Mouse (Mus musculus) bone marrow, adult 2 months (tissue): ENCODE measurements around the gene Smg1. TPM values are rescaled to one million over a fixed set of nuclear protein-coding genes. Genes with fewer than 3 reads are reported as not detected.

Source experiments
- H3K27ac ChIP-seq: fragments of 200-500 bp; 2 replicates; pipeline ENCODE4 v1.5.1; 2012; ENCODE audit warnings: low read depth, mild to moderate bottlenecking, control low read depth, inconsistent platforms, low read length; ENCODE audit not compliant: control insufficient read depth, poor library complexity, insufficient read depth
- H3K4me1 ChIP-seq: fragments of 200-500 bp; 2 replicates; pipeline ENCODE4 v1.6.1; 2011; ENCODE audit warnings: low read length; ENCODE audit not compliant: control insufficient read depth, insufficient read depth
- H3K4me3 ChIP-seq: fragments of 200-500 bp; replicated peaks from 2 replicates; pipeline ENCODE3; 2011; ENCODE audit warnings: mild to moderate bottlenecking, low read depth, low read length, control low read depth; ENCODE audit not compliant: control insufficient read depth
- CTCF ChIP-seq: fragments of 200-500 bp; IDR thresholded peaks from 2 replicates; pipeline ENCODE4 v1.5.1; 2011; ENCODE audit warnings: low read length, control low read depth; ENCODE audit not compliant: control insufficient read depth, insufficient read depth
- POLR2A ChIP-seq: fragments of 200-500 bp; IDR thresholded peaks from 2 replicates; pipeline ENCODE4 v1.6.1; 2011; ENCODE audit warnings: low read depth, mild to moderate bottlenecking, control low read depth, low read length, borderline replicate concordance; ENCODE audit not compliant: control insufficient read depth
- WGBS: fragments of 180-500 bp; shearing (Covaris S2); methylation state at CpG from one replicate; pipeline ENCODE4 v1.1.7; 2018; 5-methylcytosine and 5-hydroxymethylcytosine counted together
- polyA plus RNA-seq: library from polyadenylated mRNA; stranded (reverse); fragments of >200 nt; gene quantifications from 2 replicates; pipeline ENCODE4 v1.2.4, GENCODE M21; 2011; ENCODE audit warnings: low replicate concordance; ENCODE audit not compliant: missing spikeins, insufficient read depth, insufficient read length

The Smg1 gene
- polyA plus RNA-seq, 1 experiment: 18.2 TPM

DNA sequence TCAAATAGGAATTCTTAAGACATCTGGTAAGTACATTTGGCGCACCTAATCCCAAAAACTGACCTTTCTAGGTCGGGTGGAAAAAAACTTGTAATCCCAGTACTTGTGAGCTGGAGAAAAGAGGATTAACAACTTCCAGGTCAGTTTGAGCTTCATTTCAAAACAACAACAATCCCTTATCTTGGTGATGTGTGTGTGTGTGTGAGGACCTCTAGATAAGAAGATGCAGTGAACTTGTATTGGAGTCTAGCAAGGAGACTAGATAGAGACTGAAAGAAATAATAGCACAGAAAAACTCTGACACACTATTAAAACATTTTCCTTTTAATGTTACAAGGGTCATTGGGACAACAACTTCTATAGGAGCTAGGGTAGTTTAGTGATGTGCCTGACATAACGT is 99.9 kb downstream of the Smg1 start:
- Histone ChIP-seq H3K27ac (no peak overlapping the region), H3K4me3 (no peak overlapping the region), H3K4me1 (no peaks in the 10 kb centered on the region)
- WGBS: 80% methylated on average over 3 of the region's 3 CpGs
- TF ChIP-seq CTCF (no peak), POLR2A (no peak)

GRCm38 (mm10) chr7:118143123-118143522 is 100.3 kb downstream of the Smg1 start:
- no peak overlapping the region for H3K27ac ChIP-seq
- no peak overlapping the region for H3K4me3 ChIP-seq
- TF ChIP-seq POLR2A (no peak), CTCF (no peak)
- 64% methylated on average over 4 of the region's 4 CpGs for WGBS
- no peaks in the 10 kb centered on the region for H3K4me1 ChIP-seq

GRCm38 (mm10) chr7:118141271-118141670 is 102.2 kb downstream of the Smg1 start:
- 91% methylated on average over 7 of the region's 7 CpGs for WGBS

DNA sequence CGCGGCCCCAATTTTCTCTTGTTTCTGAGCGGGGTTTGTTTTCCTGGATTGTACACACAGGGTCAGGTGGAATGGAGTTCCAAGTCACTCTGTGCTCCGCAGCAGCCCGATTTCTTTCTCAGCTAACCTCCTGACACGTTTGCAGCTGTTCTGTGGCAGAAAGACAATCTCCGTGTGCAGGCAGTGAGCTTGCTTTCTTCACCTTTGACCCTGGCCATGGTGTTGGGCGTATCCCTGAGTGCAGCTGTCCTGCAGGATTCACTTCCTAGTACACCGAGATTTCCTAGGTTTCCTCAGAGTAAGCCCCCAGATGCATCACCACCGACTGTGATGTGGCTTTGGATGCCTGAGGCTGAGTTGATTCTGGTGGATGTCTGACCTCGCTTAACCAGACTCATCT is 108.3 kb downstream of the Smg1 start:
- Histone ChIP-seq H3K27ac (no peak overlapping the region), H3K4me1 (no peaks in the 10 kb centered on the region), H3K4me3 (no peak overlapping the region)
- TF ChIP-seq CTCF (no peak), POLR2A (no peak)
- WGBS: 88% methylated on average over 11 of the region's 11 CpGs

More at GRCm38 (mm10) chr7:118141271-118141670, 102.2 kb downstream of the Smg1 start:
- no peak overlapping the region for H3K4me3 ChIP-seq
- no peaks in the 10 kb centered on the region for H3K4me1 ChIP-seq
- TF ChIP-seq CTCF (no peak), POLR2A (no peak)
- no peak overlapping the region for H3K27ac ChIP-seq

- WGBS: under 1% methylated on average over 39 of the region's 39 CpGs
- Histone ChIP-seq H3K27ac (peak within 1 kb of the TSS; percentile 92), H3K4me1 (no peaks in the 10 kb centered on the region; the same call in 1 of the 2 replicates), H3K4me3 (peak within 1 kb of the TSS; percentile 86)
- TF ChIP-seq CTCF: peak; percentile 14; the same call in 1 of the 2 replicates
- peak; percentile 100 for TF ChIP-seq POLR2A
These were observed 113.9 kb downstream of the Smg1 start, which contains the start of gene Arl6ip1 for GRCm38 (mm10) chr7:118129430-118130041. Arl6ip1 (minus strand) TSS chr7:118129662.

- H3K27ac ChIP-seq: peak overlapping the region; percentile 87
- WGBS: under 1% methylated on average over 21 of the region's 21 CpGs
- no peaks in the 10 kb centered on the region; the same call in 1 of the 2 replicates for H3K4me1 ChIP-seq
- peak overlapping the region; percentile 86 for H3K4me3 ChIP-seq
- TF ChIP-seq POLR2A: no peak
These were observed 114.5 kb downstream of the Smg1 start for GRCm38 (mm10) chr7:118128925-118129429.

DNA sequence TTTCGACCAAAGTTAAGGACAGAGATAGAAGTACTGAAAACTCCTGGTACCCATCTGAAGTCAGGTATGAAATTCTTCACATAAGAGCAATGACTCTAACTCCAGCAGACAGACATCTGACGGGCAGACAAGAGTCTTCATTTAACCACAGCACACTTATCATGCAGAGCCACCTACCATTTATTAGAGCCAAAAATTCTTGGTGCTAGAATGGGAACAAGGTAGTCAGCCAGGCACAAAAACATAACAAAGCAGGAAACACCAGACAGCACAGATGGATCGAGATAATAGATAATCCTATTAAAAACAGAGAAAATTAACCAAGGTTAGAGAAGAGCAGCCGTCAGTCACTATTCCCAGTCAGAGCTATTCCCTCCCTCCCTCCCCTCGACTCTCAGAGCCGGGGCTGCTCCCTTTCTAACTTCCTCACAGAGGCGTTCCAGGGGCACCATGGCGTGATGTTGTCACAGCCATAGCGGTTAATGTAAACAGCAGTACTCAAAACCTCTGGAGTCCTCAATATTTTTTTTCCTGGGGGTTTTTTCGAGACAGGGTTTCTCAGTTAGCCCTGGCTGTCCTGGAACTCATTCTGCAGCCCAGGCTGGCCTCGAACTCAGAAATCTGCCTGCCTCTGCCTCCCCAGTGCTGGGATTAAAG is 117.1 kb downstream of the Smg1 start:
- Histone ChIP-seq H3K4me3 (no peak overlapping the region), H3K27ac (no peak overlapping the region), H3K4me1 (no peaks in the 10 kb centered on the region; the same call in 1 of the 2 replicates)
- no peak for TF ChIP-seq POLR2A
- no peak for TF ChIP-seq CTCF
- WGBS: 47% methylated on average over 11 of the region's 11 CpGs

DNA sequence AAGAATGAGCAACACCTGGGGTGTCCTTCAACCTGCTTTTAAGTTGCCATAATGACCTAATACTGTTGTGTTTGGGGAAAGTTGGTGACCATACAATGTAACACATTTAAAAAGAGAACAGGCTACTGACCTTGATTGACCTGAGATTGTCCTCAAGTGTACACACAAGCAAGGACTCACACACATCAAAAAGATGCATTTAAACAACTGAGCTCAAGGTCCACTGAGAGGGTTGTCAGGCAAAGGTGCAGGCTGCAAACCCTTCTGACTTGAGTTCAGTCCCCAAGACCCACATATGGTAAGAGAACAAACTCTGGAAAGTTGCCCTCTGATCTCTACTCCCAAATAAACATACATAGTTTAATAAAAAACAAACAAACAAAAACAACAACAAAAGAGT is 117.7 kb downstream of the Smg1 start:
- Histone ChIP-seq H3K27ac (no peak overlapping the region), H3K4me3 (no peak overlapping the region)
- TF ChIP-seq CTCF (no peak), POLR2A (no peak)

More for the DNA sequence above, 117.7 kb downstream of the Smg1 start:
- no peaks in the 10 kb centered on the region; the same call in 1 of the 2 replicates for H3K4me1 ChIP-seq
